Mouse (Mus musculus): Measurements from ENCODE around the gene Akap1.

Gene Akap1

DNA sequence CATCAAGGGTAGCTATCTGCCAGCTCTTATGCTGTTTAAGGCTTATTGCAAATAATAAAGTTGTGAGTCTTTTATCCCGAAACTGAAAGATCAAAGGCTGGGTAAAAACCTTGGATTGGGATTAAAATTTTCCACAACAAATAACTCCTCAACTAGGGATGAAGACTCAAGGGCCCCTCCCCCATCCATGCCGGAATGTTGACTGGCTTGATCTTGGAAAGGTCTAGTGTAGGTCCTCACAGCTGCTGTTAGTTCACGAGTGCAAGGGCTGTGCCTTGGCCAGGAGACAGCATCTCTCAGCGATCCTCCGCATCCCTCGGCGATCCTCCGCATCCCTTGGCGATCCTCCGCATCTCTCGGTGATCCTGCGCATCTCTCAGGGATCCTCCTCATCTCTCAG, 13.6 kb upstream of the Akap1 start:
- no peak for DNase-seq (ENCODE audit: low spot score)

DNA sequence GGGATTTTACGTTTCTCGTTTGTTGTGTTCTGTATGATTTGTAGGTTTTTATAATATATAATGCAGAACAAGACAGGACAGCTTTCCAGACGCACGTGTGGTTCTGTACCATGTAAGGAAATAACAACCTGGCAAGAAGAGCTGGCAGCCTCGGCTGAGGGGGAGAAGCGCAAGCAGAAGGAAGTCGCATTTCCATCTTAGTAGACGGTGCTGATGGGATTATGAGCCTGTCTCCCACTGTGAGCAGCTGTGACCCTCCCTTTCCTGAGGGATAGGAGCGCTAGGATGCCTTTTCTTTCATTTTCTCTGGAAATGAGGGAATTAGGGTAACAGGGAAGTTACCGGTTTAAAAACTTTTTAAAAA, 9.3 kb upstream of the Akap1 start:
- DNase-seq (ENCODE audit: low spot score), result peak; percentile 42

GRCm38 (mm10) chr11:88873027-88873666, 8.8 kb upstream of the Akap1 start:
- DNase-seq (ENCODE audit: low spot score), result no peak

DNA sequence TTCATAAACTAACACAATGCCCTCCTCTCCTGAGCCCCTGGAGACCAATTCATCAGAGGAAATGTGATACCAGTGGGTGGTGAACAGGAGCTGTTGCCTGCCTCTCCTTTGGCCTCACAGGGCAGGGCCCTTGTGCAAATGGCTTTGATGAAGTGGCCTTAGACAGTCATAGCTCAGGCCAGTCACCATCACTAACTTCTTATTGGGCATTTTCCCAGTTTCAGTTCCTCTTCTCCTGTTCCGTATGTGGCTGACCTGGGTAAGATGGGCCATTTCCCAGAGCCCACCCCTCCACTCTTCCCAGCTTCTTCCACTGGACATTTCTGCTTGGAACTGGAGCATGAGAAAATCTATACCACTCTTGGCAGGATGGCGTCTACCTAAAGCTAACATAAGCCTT, 5.1 kb upstream of the Akap1 start:
- no peak for DNase-seq (ENCODE audit: low spot score)

DNA sequence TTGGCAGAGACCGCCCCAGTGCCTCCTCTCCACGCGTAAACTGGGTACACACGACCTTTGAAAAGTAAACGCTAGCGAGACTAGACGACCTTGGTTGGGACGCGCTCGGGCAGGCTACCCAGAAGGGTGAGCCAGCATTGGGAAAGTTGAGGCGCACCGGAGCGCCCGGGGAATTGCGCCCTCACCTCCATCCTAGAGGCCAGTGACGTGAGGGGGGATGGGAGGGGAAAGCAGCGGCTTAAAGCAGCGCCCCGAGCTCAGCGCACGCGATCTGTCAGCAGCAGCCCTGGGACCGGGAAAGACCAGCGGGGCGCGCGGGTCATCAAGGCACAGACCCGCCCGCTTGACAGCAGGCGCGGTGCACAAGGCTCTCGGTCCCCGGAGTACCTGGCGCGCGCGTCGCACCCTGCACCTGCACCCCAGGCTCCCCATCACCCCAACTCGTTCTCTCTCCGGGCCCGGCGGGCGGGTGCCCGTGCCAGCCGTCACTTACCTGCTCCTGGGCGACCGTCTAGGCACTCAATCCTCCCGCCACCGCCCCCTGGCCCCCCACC, 405 bp downstream of the Akap1 start:
- DNase-seq (ENCODE audit: low spot score), result peak; percentile 62

- DNase-seq (ENCODE audit: low spot score), result peak; percentile 35
These were observed 1.1 kb downstream of the Akap1 start for GRCm38 (mm10) chr11:88863071-88863903.

DNA sequence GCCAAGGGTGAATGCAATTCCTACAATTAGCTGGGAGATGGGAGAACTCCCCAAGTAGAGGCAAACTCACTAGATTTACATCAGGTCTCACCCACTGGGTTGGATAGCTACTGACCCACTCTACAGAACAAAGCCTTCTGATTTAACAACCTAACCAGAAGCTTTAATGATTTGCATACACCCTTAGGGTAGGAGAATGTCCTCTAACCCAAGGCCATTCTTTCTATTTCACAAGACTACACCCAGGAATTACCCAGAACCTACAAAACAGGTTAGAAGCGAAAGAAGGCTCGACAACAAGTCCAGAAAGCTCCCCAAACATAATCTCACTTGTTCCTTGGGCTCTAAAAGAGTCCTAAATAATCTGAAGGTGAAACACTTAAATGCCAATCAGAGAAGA, 2.0 kb downstream of the Akap1 start:
- DNase-seq (ENCODE audit: low spot score), result no peak

DNA sequence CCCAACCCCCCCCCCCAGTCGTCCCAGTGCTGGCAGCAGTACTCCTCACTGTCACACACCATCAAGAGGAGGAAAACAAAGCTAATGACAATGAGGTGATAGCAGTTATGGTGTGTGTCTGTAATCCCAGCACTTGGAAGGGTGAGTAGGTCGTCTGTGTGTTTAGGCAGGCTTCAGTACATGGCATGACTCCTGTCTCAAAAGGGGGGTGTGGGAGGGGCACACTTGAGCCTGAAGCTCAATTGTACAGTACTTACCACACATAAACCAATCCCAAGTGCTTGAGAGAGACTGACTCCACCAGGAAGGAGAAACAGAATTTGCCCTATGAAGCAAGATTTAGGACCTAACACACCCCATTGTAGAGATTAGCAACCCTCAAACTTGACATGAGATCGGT, 3.3 kb downstream of the Akap1 start:
- no peak for DNase-seq (ENCODE audit: low spot score)

GRCm38 (mm10) chr11:88860641-88861040, 3.7 kb downstream of the Akap1 start:
- no peak for DNase-seq (ENCODE audit: low spot score)

- no peak for DNase-seq (ENCODE audit: low spot score)
These were observed 6.9 kb downstream of the Akap1 start for GRCm38 (mm10) chr11:88857311-88858005.

DNA sequence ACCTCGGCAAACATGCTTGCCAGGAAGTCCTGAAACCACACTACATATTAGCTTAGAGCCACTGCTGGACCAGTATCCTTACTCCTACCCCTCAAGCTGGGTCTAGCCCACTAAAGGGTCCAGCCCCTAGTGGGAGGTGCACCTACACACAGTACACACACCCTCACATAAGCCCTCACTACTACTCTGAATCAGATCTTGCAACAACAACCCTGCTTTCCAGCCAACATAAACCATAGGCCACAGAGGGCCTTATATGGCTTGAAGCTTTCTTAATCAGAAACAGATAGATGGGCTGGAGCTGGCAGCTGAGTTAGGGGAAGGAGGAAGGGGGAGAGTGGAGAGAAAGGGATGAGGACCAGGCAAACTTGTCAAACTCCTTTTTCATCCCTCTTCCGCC, 8.0 kb downstream of the Akap1 start:
- DNase-seq (ENCODE audit: low spot score), result peak; percentile 28

DNA sequence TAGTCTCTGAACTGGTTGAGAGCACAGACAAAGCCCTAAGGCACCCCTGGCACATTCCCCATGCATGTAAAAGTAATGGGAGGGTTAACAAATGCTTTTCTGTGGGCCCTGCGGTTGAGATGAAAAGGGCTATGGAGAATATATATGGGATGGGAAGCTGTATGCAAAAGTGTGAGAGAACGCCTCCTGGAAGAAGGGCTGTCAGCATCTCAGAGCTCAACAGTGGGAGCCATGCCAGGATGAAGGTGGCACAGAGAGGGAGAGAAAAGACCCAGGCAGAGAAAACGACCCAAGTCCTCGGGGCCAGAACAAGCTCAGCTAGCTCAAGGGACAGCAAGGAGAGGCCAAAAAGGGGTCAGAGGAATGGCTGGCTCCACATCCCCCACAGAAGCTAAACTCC, 8.6 kb downstream of the Akap1 start:
- no peak for DNase-seq (ENCODE audit: low spot score)

GRCm38 (mm10) chr11:88853588-88853987, 10.8 kb downstream of the Akap1 start:
- DNase-seq (ENCODE audit: low spot score), result no peak

DNA sequence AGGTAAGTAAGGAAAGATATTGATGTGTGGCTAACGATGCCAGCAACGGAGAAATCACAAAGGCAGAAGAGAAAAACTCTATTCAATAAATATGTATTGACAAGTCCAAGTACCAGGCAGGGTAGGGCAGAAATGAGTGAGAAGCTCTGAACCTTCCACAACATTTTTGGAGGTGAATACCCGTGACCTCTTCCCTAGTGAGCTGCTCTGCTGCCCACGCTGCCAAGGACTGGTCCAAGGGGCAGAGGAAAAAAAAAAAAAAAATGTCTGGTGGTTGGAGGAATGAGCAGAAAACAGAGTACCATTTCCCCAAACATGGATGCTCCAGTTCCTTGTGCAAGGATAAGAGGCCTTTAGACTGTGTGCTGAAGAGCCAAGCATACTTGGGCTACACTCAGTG, 11.6 kb downstream of the Akap1 start:
- DNase-seq (ENCODE audit: low spot score), result no peak

DNA sequence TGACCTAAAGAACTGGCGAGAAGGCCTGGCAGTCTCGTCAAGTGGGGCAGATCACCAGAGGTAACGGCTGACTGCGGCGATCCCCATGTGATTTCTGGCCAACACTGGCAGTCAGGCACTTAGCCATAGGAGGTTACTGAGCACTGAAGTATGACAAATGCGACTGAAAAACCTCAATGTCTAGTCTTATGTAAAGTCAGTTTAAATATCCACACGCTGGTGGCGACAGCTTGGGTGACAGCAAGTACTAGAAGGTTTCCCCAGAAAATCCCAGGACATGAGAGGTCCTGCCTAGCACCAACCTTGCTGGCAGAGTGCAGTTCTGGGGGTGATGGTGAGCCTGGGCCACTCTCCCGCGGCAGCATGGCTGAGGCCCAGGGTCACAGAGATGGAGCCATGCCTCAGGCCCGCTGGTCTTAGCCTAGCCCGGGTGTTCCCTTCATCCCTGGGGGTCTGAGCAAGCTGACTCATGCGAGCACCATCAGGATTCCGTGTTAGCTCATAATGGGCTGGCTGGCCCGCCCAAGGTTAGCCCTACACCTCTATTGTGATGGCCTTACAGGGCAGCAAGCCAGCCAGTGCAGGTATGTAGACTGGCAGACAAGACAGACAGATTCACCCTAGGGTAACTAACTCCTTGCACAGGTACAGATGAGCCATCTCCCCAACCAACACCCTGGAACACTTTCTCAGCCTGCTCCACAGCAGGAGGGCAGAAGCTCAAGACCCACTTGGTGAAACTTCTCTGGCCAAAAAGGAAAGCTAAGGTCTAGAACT, 13.1 kb downstream of the Akap1 start:
- DNase-seq (ENCODE audit: low spot score), result no peak

GRCm38 (mm10) chr11:88849732-88850131, 14.7 kb downstream of the Akap1 start:
- DNase-seq (ENCODE audit: low spot score), result peak; percentile 25

DNA sequence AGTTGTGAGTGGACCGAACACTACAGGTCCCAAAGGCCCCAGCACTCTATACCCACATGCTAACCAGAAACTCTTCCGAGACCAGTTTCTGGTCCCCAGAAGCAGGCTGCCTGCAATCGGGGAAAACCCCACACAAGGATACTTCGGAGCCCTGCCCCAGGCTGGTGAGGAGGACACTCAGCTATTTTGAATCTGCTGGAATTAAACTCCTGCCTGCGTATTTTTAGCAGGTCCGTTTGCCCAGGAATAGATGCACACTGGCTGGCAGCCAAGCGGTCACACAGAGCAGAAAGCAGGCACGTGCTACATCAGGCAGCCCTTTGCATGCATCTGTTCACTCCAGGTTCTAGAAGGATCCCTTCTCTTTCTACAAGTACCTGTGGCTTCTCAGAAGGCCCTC, 15.1 kb downstream of the Akap1 start:
- no peak for DNase-seq (ENCODE audit: low spot score)

- peak; percentile 78 for DNase-seq (ENCODE audit: low spot score)
These were observed 15.8 kb downstream of the Akap1 start for GRCm38 (mm10) chr11:88848590-88848989.

- no peak for DNase-seq (ENCODE audit: low spot score)
These were observed 16.9 kb downstream of the Akap1 start for GRCm38 (mm10) chr11:88847281-88848006.

- DNase-seq (ENCODE audit: low spot score), result no peak
These were observed 20.0 kb downstream of the Akap1 start for GRCm38 (mm10) chr11:88844384-88844783.

DNA sequence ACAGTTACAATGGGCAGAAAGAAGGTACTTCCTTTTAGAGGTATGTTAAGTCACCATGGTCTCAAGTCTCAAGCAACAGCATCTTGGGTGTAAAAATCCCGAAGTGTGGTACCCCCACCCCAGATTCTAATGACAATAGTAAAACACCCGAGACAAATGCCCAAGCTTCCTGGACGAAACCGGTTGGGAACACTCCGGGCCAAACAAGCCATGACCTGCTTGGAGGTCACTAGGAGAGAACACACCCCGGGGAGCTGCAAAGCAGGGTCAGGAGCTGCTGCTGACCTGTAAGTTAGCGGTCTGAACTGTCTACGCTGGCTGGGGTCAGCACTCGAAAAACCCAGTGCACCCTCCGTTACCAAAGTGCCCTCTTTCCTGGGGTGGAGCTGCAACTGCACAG, 21.1 kb downstream of the Akap1 start:
- DNase-seq (ENCODE audit: low spot score), result no peak

All from embryo, embryonic 10 days (tissue).